Mouse (Mus musculus): ENCODE data around the gene Rora. TPM values are rescaled to one million over a fixed set of nuclear protein-coding genes. Genes with fewer than 3 reads are reported as not detected.

The Rora gene
- total RNA-seq, 2 experiments from 2014 or later = 0.15 to 0.32 TPM

GRCm38 (mm10) chr9:69398453-69398850 lies 744.9 kb downstream of the Rora start:
- peak; percentile 33 for ATAC-seq (replicated peaks; ENCODE audit: poor library complexity, severe bottlenecking)

- no peak for ATAC-seq (replicated peaks; ENCODE audit: poor library complexity, severe bottlenecking)
Observed at GRCm38 (mm10) chr9:69404671-69405070, 751.1 kb downstream of the Rora start.

DNA sequence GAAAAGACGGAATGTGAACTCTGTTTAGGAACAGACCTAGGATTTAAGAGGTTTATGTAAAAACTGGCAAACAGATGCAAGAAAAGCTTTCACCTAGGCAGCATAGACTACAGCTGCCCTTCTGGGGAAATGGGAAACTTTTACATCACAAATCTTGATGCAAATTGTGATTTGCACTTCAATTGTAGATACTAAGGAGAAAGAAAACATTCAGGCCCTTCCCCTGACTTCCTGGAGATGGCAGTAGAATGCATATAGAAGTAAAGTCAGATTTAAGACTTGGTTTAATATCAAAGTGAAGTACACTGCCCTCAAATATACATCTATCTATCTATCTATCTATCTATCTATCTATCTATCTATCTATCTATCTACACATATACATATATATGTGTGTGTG lies 765.9 kb downstream of the Rora start:
- ATAC-seq (replicated peaks; ENCODE audit: poor library complexity, severe bottlenecking) = no peak

GRCm38 (mm10) chr9:69430531-69430930 lies 776.9 kb downstream of the Rora start:
- no peak for ATAC-seq (replicated peaks; ENCODE audit: poor library complexity, severe bottlenecking)

DNA sequence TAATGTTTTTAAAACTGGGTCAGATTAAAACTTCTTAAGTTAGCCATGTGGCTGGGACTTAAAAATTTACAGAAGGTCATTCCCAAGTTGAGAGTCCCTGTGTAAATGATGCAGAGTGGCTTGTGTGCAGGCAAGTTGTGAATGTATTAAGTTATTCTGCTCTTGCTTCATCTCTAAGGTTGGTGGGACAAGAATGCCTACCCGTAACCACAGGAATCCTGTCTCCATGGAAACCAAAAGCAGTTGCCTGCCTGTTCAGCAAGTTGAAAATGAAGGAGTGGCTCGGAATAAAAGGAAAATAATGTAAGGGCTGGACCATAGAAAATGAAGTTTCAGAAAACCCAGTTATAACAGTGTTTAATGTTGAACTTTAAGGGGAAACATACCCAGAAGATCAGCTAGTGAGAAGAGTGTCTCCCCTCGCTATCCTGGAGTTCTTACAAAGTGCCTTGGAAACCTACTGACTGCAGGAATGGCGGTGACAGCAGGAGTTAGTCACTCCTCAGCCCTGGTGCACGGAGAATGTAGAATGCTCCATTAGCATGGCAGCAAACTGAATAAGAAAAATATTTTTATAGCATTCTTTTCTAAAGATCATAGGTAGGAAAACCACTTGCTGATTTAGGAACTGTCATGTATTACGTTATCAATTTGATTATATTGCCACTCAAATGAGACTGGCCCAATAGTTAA lies 778.4 kb downstream of the Rora start:
- ATAC-seq (replicated peaks; ENCODE audit: poor library complexity, severe bottlenecking) = no peak

GRCm38 (mm10) chr9:69435194-69435593 lies 781.6 kb downstream of the Rora start:
- ATAC-seq (replicated peaks; ENCODE audit: poor library complexity, severe bottlenecking) = no peak

GRCm38 (mm10) chr9:69435662-69436061 lies 782.1 kb downstream of the Rora start:
- ATAC-seq (replicated peaks; ENCODE audit: poor library complexity, severe bottlenecking) = no peak
